Mouse (Mus musculus) heart, embryonic 12.5 days (tissue): Measurements from ENCODE around the gene Nfkb1. TPM values are rescaled to one million over a fixed set of nuclear protein-coding genes. Genes with fewer than 3 reads are reported as not detected.

ENCODE experiments used
- ATAC-seq: fragments of 200-750 bp; cut with Nextera tagmentation; 2 replicates; pipeline ENCODE4 v1.8.0; 2017; ENCODE audit warnings: moderate TSS enrichment, moderate library complexity; ENCODE audit not compliant: insufficient number of reproducible peaks, low FRiP score
- H3K27ac ChIP-seq: fragments of 300-500 bp; sonication (generic); 2 replicates; pipeline ENCODE4 v1.5.1; 2016; ENCODE audit warnings: mild to moderate bottlenecking, moderate library complexity; ENCODE audit not compliant: poor library complexity, severe bottlenecking
- H3K27me3 ChIP-seq: fragments of 300-500 bp; sonication (generic); replicated peaks from 2 replicates; pipeline ENCODE4 v1.6.1; 2016; ENCODE audit warnings: mild to moderate bottlenecking, moderate library complexity
- H3K36me3 ChIP-seq: fragments of 300-500 bp; sonication (generic); 2 replicates; pipeline ENCODE4 v1.6.1; 2016; ENCODE audit warnings: mild to moderate bottlenecking, moderate library complexity
- H3K4me1 ChIP-seq: fragments of 300-500 bp; sonication (generic); replicated peaks from 2 replicates; pipeline ENCODE4 v1.6.1; 2016; ENCODE audit warnings: mild to moderate bottlenecking
- H3K4me2 ChIP-seq: fragments of 300-500 bp; sonication (generic); 2 replicates; pipeline ENCODE4 v1.6.1; 2016; ENCODE audit warnings: mild to moderate bottlenecking, moderate library complexity
- H3K4me3 ChIP-seq: fragments of 300-500 bp; sonication (generic); 2 replicates; pipeline ENCODE4 v1.5.1; 2016; ENCODE audit warnings: mild to moderate bottlenecking
- H3K9ac ChIP-seq: fragments of 300-500 bp; sonication (generic); 2 replicates; pipeline ENCODE4 v1.6.1; 2016; ENCODE audit warnings: mild to moderate bottlenecking, moderate library complexity
- H3K9me3 ChIP-seq: fragments of 300-500 bp; sonication (generic); replicated peaks from 2 replicates; pipeline ENCODE4 v1.6.1; 2016; ENCODE audit warnings: mild to moderate bottlenecking, moderate library complexity
- whole genome bisulfite sequencing: fragments of 180-500 bp; shearing (Covaris S2); methylation state at CpG from one replicate; pipeline ENCODE4 v1.1.7; 2016; 5-methylcytosine and 5-hydroxymethylcytosine counted together
- polyA plus RNA-seq: library from polyadenylated mRNA; unstranded; fragments of >200 nt; fragmentation: Nextera tagmentation; extraction: Ambion mirVana; gene quantifications from 2 replicates; pipeline ENCODE4 v1.2.1, GENCODE M21; 2016

Nfkb1 gene
- polyA plus RNA-seq, 1 experiment from 2014 or later: 14.3 TPM

DNA sequence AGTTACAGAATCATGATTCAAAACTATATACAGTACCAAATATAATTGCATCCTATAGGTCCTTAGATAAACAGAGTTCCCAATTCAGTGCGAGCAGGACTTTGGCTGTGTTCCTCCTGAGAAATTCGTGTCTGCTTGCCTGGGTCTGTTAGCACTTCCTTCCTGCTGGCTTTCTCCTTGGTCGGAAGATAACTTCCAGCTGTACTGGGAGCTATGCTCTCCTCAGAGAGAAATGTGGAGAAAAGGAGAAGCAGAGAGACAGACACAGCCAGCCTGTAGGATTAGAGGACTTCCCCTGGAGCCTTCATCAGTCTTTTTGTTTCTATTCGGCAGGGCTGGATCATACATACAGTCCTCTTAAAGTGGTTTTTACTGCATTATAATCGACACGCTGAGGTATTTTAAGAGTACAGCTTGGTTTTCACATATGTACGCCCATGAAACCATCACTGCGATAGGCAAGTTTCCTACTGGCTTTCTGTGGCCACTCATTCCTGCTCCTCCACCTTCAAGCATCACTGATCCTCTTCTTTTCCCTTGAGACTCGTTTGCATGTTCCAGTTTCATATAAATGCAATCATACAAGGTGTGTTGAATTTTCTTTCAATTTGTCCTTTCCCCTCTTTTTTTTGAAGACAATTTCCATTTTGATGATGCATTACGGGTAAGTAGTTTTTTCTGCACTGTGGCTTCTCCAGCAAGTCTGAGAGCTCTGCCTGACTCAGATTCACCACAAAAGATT is 8.3 kb upstream of the Nfkb1 start:
- H3K27ac ChIP-seq: no peak overlapping the region
- no peak overlapping the region for H3K4me2 ChIP-seq
- 53% methylated on average over 10 of the region's 10 CpGs for WGBS
- H3K4me1 ChIP-seq: peaks cover 20% of the 10 kb centered on the region
- H3K9me3 ChIP-seq: no peaks in the 10 kb centered on the region
- H3K27me3 ChIP-seq: no peaks in the 10 kb centered on the region
- H3K4me3 ChIP-seq: no peak overlapping the region
- ATAC-seq: no peak
- no peak overlapping the region for H3K9ac ChIP-seq
- H3K36me3 ChIP-seq: no peaks in the 10 kb centered on the region

DNA sequence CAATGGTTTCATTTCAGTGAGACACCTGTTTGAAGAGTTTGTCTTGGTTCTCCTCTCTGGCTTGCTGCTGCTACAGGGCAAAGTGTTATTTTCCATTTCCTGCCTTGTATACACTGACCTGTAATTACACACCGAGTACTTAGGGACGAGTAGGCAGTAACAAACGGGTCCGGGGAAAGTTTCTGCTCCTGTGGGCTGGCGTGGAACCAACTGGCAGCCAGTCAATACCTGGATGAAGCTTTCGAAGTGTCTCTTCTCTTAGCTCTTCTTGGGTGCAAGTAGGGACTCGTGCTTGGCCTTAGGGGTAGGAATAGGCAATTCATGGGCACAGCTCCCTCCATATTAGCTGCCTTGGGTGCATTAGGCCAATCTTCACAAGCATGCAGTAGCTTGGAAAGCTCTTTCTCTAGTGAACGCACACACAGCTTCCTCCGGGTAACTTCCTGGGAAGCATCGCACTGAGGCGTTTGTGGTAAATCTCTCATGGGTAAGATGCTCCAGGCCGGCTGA is 7.2 kb upstream of the Nfkb1 start:
- no peak overlapping the region for H3K4me2 ChIP-seq
- no peaks in the 10 kb centered on the region for H3K9me3 ChIP-seq
- no peak overlapping the region for H3K27ac ChIP-seq
- 59% methylated on average over 12 of the region's 12 CpGs for WGBS
- H3K36me3 ChIP-seq: no peaks in the 10 kb centered on the region
- no peak overlapping the region for H3K9ac ChIP-seq
- no peaks in the 10 kb centered on the region for H3K27me3 ChIP-seq
- peaks cover 23% of the 10 kb centered on the region for H3K4me1 ChIP-seq
- ATAC-seq: no peak
- no peak overlapping the region for H3K4me3 ChIP-seq

DNA sequence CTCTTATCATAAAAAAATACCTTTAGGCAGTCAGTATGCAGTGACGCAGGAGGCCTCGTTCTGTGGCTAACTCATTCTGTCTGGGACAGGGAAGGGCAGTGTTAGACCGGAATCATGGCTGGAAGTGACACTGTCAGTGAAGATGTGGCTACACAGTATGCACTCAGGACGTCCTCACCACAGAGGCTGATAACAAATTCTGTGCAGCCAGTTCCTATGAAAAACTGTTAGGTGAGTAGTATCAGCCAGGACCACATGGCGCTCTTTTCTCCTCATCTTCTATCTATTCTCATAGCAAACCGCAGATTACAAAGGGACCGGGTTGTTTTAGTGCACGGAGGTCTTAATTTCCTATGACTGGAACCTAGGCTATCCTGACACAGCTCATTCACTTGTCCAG is 4.9 kb upstream of the Nfkb1 start:
- Histone ChIP-seq H3K9ac (no peak overlapping the region), H3K27ac (no peak overlapping the region), H3K4me1 (peaks cover 36% of the 10 kb centered on the region), H3K9me3 (no peaks in the 10 kb centered on the region), H3K4me2 (no peak overlapping the region), H3K36me3 (no peaks in the 10 kb centered on the region), H3K4me3 (no peak overlapping the region), H3K27me3 (no peaks in the 10 kb centered on the region)
- ATAC-seq: no peak
- 59% methylated on average over 8 of the region's 8 CpGs for WGBS

- H3K27me3 ChIP-seq: no peaks in the 10 kb centered on the region
- H3K9me3 ChIP-seq: no peaks in the 10 kb centered on the region
- no peak for ATAC-seq
- peak overlapping the region; percentile 97 for H3K27ac ChIP-seq
- WGBS: 26% methylated on average over 3 of the region's 3 CpGs
- no peaks in the 10 kb centered on the region for H3K36me3 ChIP-seq
- peak overlapping the region; percentile 73; the same call in 1 of the 2 replicates for H3K4me2 ChIP-seq
- peaks cover 42% of the 10 kb centered on the region for H3K4me1 ChIP-seq
- no peak overlapping the region for H3K4me3 ChIP-seq
- H3K9ac ChIP-seq: no peak overlapping the region
These were observed 1.7 kb upstream of the Nfkb1 start for GRCm38 (mm10) chr3:135692999-135693398.

GRCm38 (mm10) chr3:135690568-135691190 is 668 bp downstream of the Nfkb1 start:
- H3K4me1 ChIP-seq: peaks cover 51% of the 10 kb centered on the region
- no peaks in the 10 kb centered on the region for H3K27me3 ChIP-seq
- H3K4me2 ChIP-seq: peak overlapping the region; percentile 73
- no peaks in the 10 kb centered on the region for H3K9me3 ChIP-seq
- H3K4me3 ChIP-seq: peak overlapping the region; percentile 94
- no peaks in the 10 kb centered on the region for H3K36me3 ChIP-seq
- peak overlapping the region; percentile 97 for H3K27ac ChIP-seq
- WGBS: 2% methylated on average over 47 of the region's 47 CpGs
- H3K9ac ChIP-seq: peak overlapping the region; percentile 99
- ATAC-seq: peak; percentile 54

DNA sequence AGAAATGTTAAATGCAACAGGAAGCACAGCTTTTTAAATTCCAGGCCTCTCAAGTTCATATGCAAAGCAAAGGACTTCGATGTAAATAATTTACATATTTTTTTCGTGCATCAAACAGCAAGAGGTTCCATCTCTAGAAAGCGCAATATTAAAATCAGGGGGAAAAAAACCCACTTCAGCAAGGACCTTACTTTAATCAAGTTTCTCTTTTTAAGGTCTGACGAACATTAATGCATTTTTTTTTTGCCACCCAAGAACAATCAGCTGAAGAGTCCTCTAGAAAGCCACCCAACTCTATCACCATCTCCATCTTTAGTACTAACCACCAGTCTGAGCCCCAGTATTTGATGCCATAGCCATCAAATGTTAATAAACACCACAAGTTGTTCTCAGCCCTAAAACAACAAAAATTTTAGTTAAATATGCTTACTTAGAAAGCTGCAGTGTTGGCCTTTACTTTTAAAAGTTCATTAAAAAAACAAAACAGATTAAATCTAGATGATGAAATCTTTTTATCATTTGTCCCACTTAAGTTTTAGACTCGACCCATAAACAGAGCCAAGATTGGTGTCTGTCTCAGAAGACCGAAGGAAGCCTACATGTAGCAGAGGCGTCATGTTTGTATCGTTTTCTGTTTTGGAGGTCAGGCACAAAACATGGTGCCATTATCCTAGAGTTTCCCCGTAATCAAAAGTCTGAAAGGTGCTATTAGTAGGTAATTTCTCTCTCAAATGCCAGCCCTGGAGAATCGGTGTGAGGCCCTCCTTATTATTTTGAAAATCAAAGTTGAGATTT is 1.4 kb downstream of the Nfkb1 start:
- Histone ChIP-seq H3K27ac (peak overlapping the region; percentile 97), H3K36me3 (no peaks in the 10 kb centered on the region), H3K4me2 (peak overlapping the region; percentile 73), H3K4me1 (peaks cover 58% of the 10 kb centered on the region), H3K4me3 (peak overlapping the region; percentile 94), H3K27me3 (no peaks in the 10 kb centered on the region), H3K9ac (peak overlapping the region; percentile 99), H3K9me3 (no peaks in the 10 kb centered on the region)
- no peak for ATAC-seq
- WGBS: 33% methylated on average over 10 of the region's 10 CpGs

- H3K36me3 ChIP-seq: no peaks in the 10 kb centered on the region
- H3K9me3 ChIP-seq: no peaks in the 10 kb centered on the region
- peak overlapping the region; percentile 73 for H3K4me2 ChIP-seq
- H3K9ac ChIP-seq: peak overlapping the region; percentile 63
- peak overlapping the region; percentile 94 for H3K4me3 ChIP-seq
- ATAC-seq: no peak
- no peaks in the 10 kb centered on the region for H3K27me3 ChIP-seq
- H3K27ac ChIP-seq: peak overlapping the region; percentile 33; the same call in 1 of the 2 replicates
- peaks cover 58% of the 10 kb centered on the region for H3K4me1 ChIP-seq
- 21% methylated on average over 11 of the region's 11 CpGs for WGBS
These were observed 2.2 kb downstream of the Nfkb1 start for GRCm38 (mm10) chr3:135688970-135689772.

DNA sequence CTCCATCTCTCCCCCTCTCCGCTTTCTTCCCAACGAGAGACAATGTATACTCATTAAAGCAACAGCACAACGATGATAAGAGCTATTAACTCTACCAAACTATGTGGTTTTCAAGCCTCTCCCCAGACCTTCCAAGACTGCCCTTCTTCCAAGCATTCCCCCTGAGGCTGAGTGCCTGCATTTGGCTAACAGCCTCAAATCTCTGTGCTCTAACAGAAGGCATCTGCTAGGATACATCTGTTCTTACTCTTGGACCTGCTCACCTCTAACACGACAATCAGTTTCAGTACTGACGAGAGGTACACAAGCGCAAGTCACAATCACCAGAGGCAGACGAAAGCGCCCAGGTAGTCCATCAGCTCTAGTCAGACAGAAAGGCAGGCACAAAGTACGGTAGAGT is 3.4 kb downstream of the Nfkb1 start:
- Histone ChIP-seq H3K27me3 (no peaks in the 10 kb centered on the region), H3K36me3 (no peaks in the 10 kb centered on the region), H3K9ac (0 out of 2 replicates have a peak overlapping the region, but pooled peaks have one; percentile 9), H3K4me2 (peak overlapping the region; percentile 73), H3K4me3 (no peak overlapping the region), H3K9me3 (no peaks in the 10 kb centered on the region), H3K27ac (peak overlapping the region; percentile 24), H3K4me1 (peaks cover 56% of the 10 kb centered on the region)
- ATAC-seq: no peak
- 50% methylated on average over 9 of the region's 9 CpGs for WGBS

- peak overlapping the region; percentile 14; the same call in 1 of the 2 replicates for H3K4me2 ChIP-seq
- ATAC-seq: no peak
- no peak overlapping the region for H3K4me3 ChIP-seq
- WGBS: 56% methylated on average over 5 of the region's 5 CpGs
- H3K9ac ChIP-seq: no peak overlapping the region
- H3K36me3 ChIP-seq: no peaks in the 10 kb centered on the region
- H3K27ac ChIP-seq: peak overlapping the region; percentile 63
- no peaks in the 10 kb centered on the region for H3K9me3 ChIP-seq
- H3K27me3 ChIP-seq: no peaks in the 10 kb centered on the region
- peaks cover 58% of the 10 kb centered on the region for H3K4me1 ChIP-seq
These were observed 4.9 kb downstream of the Nfkb1 start for GRCm38 (mm10) chr3:135686419-135686818.

DNA sequence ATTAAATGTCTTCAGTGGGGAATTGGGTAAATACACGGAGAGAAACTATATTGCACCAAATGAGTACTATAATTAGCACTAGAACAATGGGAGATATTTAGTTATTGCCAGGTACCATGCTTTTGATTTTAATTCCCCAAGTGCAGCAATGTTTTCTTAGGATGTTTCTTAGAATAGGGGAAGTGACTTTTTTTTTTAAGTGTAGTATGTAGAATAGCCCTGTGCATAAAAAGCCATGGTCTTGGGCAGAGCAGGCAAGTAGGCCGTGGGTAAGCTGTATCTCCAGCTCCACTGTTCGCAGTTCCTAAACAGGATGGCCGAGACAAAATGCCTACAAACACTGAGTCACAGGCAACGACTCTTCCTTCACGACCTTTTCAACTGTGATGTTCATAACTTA is 8.1 kb downstream of the Nfkb1 start:
- ATAC-seq: no peak
- Histone ChIP-seq H3K27ac (no peak overlapping the region), H3K4me2 (no peak overlapping the region), H3K27me3 (no peaks in the 10 kb centered on the region), H3K9ac (no peak overlapping the region), H3K4me1 (peaks cover 69% of the 10 kb centered on the region), H3K36me3 (no peaks in the 10 kb centered on the region), H3K4me3 (no peak overlapping the region), H3K9me3 (no peaks in the 10 kb centered on the region)
- WGBS: 64% methylated on average over 6 of the region's 6 CpGs
